Mouse (Mus musculus): Measurements from ENCODE around the gene Sult6b2. TPM values are rescaled to one million over a fixed set of nuclear protein-coding genes. Genes with fewer than 3 reads are reported as not detected.

The Sult6b2 gene
- total RNA-seq, 2 experiments from 2014 or later, result 0.16 to 0.19 TPM

DNA sequence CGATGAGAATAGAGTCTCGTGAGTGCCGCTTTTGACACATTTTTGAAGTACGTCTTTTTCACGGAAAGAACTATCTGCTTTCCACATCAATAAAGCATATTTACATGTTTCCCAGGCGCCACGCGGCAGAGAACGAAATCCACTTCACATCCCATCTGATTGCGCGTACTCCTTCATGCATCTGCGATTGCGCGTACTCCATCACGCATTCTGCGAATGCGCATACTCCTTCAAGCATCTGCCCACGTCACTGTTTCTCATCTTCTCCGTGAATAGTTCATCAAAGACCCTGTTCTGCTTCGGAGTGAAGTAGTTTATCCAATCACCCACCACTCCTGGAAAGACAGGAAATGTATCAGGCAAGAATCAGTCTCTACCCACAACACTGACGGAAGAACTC is 18.2 kb downstream of the Sult6b2 start:
- intact Hi-C loops (cut with DNase I), result no loop called here
- DNase-seq (ENCODE audit: extremely low spot score in 1 of 2, low spot score in 2 of 2), result no peak

DNA sequence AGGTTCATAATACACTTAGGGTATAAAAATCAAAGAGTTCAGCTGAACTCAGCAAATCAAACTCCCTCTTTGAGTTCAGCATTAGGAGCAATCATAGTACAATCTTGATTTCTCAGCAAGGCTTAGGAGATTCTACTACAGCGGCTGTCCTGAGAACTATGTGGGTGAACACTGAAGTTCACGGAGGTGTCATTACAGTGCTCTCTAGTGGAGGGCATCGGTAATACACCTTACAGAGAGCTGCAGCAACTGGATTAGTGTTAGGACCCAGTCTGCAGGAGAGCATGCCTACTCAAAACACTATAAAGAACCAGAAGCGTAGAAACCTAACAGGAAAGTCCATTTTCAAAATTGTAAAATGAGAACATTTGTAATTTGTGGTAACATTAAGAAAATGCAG is 19.0 kb downstream of the Sult6b2 start:
- intact Hi-C loops (cut with DNase I), result no loop called here
- DNase-seq (ENCODE audit: extremely low spot score in 1 of 2, low spot score in 2 of 2), result no peak

DNA sequence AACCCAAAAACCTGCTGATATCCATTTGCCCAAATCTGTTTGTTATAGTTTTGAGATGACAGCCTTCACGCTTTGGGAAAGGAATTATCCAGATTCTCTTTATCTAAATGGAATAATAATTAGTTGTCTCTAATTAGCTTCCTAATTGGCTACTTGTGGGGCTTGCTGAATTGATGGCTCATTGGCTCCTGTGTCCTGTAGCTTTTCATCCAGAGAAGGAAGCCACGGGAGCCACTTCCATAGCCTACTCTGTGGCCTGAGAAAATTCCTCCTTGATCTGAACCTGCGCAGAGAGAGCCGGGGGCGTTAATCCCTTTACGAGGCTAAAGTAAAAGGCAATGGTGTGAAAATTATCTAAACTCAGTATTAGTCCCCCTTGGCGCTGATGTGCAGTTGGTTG is 23.0 kb downstream of the Sult6b2 start:
- intact Hi-C loops (cut with DNase I), result loop anchor here (5.0 kb wide), 1 partner anchor 36 kb away; no protein-coding TSS in a partner anchor
- DNase-seq (ENCODE audit: extremely low spot score in 1 of 2, low spot score in 2 of 2), result peak in 1 of 2 experiments; percentile 7

DNA sequence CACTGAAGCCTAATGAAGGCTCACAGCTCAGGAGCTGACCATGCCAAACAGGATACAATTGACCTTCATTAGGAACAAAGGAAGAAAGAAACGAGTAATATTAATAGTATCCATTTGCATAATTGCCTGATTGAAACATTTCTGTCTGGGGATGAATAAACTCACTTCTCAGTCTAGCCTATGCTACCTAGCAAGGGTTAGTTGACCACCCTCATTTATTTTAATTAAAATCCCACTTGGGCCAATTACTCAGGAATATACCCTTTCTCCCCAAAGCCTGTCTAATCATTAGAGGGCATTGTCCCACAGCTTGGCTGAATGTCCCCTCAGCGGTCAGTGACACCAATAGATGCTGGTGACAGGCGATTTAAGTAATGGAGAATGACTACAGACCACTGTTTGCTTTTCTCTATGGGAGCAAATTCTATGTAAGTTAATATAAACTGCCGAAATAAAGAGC is 23.7 kb downstream of the Sult6b2 start:
- intact Hi-C loops (cut with DNase I), result loop anchor here (5.0 kb wide), 1 partner anchor 37 kb away; no protein-coding TSS in a partner anchor
- DNase-seq (ENCODE audit: extremely low spot score in 1 of 2, low spot score in 2 of 2), result peak in 1 of 2 experiments; percentile 3

DNA sequence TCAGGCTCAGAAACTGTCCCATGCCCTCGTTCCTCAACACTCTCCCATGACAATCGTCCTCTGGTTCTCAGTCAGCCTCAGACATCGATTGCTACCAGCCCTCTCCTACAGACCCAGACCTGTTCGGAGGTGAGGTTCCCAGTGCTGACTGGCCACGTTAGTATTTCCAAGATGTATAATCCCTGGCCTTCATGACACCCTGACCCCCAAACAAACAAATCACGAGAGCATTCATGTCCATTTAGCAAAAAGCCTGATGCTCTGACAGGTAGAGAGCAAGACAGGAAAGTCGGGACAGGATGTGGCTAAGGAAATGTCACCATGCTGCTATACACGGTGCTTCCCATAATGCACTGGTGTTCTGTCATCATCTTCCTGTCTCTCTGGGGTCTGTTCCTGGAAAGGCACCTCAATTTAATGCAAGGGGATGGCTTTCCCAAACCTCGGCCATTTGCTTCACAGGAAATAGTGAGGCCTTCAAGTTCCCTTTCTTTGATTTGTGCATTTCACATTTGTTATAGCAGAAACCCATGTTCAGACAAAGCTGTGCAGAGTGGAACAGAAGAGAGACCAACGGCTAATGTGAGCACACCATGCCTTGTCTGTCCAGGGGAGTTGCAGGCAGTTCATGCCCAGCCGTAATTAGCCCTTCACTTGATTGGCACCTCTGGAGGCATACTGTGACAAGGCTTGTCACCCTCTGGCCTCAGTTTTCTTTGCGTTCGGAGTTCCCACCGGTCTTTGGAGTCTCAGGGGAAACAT is 24.3 kb downstream of the Sult6b2 start:
- intact Hi-C loops (cut with DNase I), result loop anchor here (2.0 to 10.0 kb wide), 3 partner anchors 37 to 395 kb away; partner anchors contain the start of gene St8sia1
- DNase-seq (ENCODE audit: extremely low spot score in 1 of 2, low spot score in 2 of 2), result peak in 1 of 2 experiments; percentile 5

DNA sequence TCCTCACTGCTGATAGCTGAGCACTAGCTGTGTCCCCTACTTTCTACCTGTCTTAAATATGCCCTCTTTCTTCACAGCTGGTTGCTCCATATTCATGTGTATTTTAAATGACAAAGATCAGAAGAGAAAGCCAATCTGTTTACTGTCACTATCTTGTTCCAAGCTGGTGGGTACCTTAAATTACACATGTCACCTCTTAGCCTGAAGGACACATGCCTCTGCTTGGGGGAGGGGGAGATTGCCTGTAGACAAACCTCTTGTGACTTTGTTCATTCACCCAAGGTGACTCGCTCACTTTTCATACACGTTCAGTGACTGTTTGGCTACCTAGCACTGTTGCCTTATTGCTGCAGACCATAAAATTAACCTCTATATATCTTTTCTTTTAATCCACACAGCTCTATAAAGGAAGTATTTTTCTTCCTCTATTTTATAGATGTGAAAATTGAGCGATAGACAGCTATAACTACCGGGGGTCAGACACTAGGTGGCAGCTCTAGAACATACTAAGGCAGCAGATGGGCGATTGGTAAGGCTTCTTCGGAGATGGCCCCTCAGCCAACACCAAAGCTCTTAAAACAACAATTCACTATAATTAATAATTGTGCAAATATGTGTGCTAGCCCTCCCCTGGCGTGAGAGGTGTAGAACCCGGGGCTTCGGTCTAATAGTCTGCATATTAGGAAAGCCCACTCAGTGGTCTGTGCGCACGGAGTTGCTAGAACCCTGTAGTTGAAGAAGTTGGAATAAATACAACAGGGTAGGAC is 25.1 kb downstream of the Sult6b2 start:
- intact Hi-C loops (cut with DNase I), result loop anchor here (2.0 to 10.0 kb wide), 2 partner anchors 186 to 396 kb away; partner anchors contain the start of gene St8sia1
- DNase-seq (ENCODE audit: extremely low spot score in 1 of 2, low spot score in 2 of 2), result peak; percentile 53 to 68

DNA sequence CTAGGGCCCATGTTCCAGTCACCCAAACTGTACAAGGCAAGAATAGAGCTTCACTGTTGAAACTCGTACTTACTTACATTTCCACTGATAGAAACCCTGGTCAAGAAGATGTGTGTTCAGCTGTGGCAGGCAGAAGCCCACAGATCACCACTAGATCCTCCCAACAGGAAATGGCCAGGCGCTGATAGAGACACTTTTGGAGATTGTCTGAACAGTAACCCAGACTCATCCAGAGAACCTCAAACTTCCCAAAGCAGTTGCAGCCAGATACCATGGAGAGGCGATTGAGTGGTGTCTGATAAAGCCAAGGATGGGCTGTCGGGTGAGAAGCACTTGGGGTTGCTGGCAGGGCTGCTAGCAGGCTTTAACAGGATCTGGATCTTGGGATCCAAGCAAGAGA is 27.4 kb downstream of the Sult6b2 start:
- DNase-seq (ENCODE audit: extremely low spot score in 1 of 2, low spot score in 2 of 2), result no peak
- intact Hi-C loops (cut with DNase I), result loop anchor here (10.0 kb wide), 1 partner anchor 398 kb away; no protein-coding TSS in a partner anchor

DNA sequence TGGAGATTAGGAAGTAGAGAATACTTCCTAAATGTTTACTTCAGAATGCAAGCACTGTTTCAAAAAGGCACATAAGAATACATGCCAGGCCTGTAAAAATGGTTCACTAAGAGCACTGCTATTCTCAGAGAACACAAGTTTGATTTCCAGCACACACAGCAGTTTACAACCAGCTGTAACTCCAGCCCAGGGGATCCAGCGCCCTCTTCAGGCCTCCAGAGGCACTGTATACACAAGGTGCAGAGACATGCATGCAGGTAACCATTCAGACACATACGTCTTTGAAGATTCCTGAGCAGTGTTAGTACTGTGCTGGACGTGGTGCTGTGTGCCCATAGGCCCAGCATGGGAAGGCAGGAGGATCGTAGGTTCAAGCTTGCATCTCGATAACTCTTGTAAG is 30.7 kb downstream of the Sult6b2 start:
- intact Hi-C loops (cut with DNase I), result loop anchor here (10.0 kb wide), 1 partner anchor 401 kb away; no protein-coding TSS in a partner anchor
- DNase-seq (ENCODE audit: extremely low spot score in 1 of 2, low spot score in 2 of 2), result peak in 1 of 2 experiments; percentile 18

DNA sequence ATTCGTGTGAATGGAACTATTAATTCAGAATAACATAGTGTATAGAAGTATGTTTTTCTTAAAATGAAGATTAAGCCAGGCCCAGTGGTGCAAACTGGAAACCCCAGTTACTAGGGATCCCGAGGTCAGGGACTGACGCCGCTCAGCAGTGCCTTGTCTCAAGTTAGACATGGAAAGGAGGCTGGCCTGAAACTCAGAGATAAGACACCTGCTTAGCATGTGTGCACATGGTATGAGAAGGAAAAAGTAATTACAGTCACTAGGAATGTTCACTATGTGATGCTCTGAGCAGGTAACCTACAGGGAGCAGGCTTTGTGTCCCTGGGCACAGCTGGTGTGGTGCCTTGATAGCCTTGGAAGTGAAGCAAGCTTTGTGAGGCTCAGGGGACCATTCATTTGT is 32.7 kb downstream of the Sult6b2 start:
- intact Hi-C loops (cut with DNase I), result loop anchor here (10.0 kb wide), 1 partner anchor 403 kb away; no protein-coding TSS in a partner anchor

DNA sequence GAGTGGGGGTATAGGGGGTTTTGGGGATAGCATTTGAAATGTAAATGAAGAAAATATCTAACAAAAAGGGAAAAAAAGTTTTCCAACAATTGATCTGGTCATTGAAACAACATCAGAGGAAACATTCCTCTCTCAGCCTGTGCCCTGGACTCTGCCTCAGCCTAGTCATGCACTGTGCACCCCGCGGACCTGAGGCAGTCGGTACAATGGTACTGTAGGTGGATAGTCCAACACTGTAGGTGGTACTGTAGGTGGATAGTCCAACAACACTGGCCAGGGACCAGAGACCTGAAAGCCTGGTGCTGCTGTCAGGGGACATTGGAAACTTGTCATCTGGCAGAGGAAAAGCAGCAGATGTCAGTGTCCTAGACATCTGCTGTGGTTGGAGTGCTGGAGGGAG is 34.4 kb downstream of the Sult6b2 start:
- peak in 1 of 2 experiments; percentile 16 for DNase-seq (ENCODE audit: extremely low spot score in 1 of 2, low spot score in 2 of 2)
- intact Hi-C loops (cut with DNase I), result loop anchor here (10.0 kb wide), 1 partner anchor 405 kb away; no protein-coding TSS in a partner anchor

More for the DNA sequence above, 32.7 kb downstream of the Sult6b2 start:
- no peak for DNase-seq (ENCODE audit: extremely low spot score in 1 of 2, low spot score in 2 of 2)

DNA sequence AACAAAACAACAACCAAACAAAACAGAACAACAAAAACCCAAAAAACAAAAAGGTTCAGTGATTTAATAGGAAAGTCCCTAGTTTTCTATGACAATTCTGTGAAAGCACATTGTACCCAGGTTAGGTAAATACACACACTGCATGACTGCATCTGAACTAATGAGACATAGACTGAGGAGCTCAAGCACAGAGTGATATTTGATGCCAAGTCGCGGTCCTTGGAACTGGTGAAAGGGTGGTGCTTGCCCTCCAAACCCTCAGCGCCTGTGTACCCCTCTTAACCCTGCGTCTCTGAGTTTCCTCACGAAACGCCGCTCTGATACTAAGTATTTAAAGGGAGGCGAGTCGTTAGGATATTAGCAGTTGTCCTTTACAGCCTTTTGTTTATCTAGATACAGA is 37.0 kb downstream of the Sult6b2 start:
- DNase-seq (ENCODE audit: extremely low spot score in 1 of 2, low spot score in 2 of 2), result no peak
- intact Hi-C loops (cut with DNase I), result no loop called here

DNA sequence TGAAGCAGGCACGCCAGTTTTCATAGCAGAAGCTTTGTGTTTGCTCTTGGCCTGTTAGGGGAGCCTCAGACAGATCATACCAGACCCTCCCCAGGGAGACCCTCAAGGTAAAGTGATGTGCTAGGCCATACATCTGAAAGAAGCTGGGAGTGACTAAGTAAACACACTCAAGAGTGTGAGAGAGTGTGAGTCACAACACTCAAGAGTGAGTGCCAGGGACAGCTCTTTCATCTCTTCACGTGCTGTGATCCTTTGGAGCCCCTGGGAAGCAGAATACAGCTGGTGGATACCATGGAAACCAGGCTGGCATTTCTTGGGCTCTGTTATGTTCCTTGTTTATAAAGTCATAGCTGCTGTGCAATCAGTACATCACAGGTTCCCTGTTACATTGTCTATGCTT is 39.4 kb downstream of the Sult6b2 start:
- intact Hi-C loops (cut with DNase I), result no loop called here
- no peak for DNase-seq (ENCODE audit: extremely low spot score in 1 of 2, low spot score in 2 of 2)

DNA sequence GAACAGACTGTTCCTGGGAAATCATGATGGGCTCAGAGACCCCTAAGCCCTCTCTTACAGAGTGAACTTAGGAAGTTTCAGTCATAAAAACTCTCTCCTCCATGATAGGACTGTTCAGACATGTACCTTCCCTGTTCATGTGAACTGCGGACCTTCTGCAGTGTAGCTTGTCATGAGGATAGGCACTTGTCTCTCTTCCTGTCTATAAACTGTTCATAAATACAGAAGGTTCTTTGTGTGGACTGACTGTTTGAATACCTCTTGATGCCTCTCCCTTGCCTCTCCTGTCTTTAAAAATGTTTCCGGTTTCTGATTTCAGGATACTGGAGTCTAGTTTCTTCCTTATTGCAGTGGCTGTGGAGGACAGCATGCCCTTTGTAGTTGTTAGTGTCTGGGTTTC is 44.7 kb downstream of the Sult6b2 start:
- no peak for DNase-seq (ENCODE audit: extremely low spot score in 1 of 2, low spot score in 2 of 2)
- intact Hi-C loops (cut with DNase I), result no loop called here

DNA sequence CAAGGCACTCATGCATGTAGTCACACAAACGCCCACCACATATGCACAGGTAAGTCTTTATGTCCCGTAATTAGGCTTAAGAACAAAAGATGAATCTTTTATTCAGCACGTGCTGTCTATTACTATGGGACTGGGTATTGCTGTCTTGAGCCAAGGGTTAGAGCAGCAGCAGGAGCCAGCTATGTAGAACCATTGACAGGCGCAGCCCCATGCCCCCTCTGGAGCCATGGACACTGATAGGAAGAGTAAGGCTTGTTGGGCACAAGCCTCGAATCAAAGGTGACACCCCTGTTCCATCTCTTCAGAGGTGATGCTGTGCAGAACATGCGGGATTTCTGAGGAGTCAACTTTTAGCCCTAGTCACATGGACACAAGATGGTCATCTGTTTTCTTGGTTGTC is 45.7 kb downstream of the Sult6b2 start:
- intact Hi-C loops (cut with DNase I), result no loop called here
- DNase-seq (ENCODE audit: extremely low spot score in 1 of 2, low spot score in 2 of 2), result no peak

DNA sequence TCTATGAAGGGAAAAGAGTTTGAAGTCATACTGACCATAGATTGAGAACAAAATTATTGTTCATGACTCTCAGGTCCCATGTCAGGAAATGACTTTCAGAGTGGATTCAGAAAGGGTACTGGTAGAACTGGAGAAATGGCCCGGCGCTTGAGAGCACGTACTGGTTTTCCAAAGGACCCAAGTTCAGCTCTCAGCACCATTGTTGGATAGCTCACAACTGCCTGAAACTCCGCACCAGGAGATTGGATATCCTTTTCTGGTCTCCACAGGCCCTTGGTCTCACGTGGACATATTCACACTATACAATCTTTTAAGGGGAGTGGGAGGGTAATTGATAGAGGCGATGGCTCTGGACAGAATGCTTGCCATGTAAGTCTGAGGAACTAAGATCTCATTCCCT is 46.3 kb downstream of the Sult6b2 start:
- no peak for DNase-seq (ENCODE audit: extremely low spot score in 1 of 2, low spot score in 2 of 2)
- intact Hi-C loops (cut with DNase I), result no loop called here

DNA sequence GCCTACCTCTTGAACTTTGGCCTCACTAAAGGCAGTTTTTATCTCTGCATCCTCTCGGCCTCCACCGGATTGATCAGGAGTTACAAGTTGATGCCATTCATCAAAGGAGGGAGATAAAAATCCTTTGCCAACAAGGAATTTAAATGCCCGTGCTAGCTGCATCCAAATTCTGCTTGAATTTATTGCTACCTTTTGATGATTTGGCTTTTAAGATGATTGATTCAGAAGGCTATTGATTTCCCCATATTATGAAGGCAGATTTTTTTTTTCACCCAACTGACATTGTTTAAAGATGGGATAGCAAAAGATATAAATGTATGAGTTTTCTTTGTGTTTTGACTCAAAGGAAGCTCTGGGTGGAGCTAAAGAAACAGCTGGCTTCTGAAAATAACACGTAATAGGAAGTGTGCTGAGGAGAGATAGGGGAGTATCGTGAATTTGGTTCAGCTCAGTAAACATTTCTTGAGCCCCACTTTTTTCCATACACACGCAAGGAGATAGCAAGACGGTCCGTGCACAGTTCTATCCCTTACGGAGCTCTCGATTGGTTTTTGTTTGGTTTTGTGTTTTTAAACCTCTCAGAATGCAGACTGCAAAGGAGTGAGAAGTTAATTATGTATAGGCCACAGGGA is 46.9 kb downstream of the Sult6b2 start:
- intact Hi-C loops (cut with DNase I), result no loop called here
- DNase-seq (ENCODE audit: extremely low spot score in 1 of 2, low spot score in 2 of 2), result no peak

DNA sequence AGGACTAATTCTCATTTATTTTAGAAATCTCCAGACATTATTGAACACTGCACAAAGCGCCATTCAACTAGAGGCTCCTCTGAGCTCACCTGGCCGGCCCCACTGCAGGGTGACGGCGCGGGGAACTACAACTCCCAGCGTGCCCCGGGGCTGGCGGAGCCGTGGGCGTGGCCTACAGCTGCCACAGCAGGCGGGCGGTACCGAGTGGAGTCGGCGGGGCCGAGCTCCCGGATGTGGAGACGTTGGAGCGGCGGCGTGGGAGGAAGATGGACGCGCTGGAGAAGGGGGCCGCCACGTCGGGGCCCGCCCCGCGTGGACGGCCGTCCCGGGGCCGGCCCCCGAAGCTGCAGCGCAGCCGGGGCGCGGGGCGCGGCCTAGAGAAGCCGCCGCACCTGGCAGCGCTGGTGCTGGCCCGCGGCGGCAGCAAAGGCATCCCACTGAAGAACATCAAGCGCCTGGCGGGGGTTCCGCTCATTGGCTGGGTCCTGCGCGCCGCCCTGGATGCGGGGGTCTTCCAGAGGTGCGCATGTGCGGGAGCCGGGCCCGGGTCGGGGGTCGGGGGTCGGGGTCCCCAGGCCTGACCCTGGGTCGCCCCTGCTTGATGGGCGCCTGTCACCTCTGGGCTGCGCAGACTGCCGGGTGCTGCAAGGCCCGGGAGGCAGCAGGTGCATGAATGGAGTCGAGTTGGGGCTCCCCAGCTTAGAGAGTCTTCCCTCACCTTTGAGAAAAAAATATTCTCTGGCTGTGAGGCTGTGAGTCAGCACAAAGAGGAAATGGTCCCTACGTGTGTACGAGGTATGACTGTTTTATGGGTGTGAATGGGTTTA is 47.6 kb downstream of the Sult6b2 start, which contains the start of gene Cmas:
TSS of gene Cmas (plus strand) at position 180 of the 827 bp plus-strand sequence.
- intact Hi-C loops (cut with DNase I), result no loop called here
- peak; percentile 89 to 95 for DNase-seq (ENCODE audit: extremely low spot score in 1 of 2, low spot score in 2 of 2)
